Comparison of ENCODE assay signal across 9 mouse cellular contexts in the genomic region with DNA sequence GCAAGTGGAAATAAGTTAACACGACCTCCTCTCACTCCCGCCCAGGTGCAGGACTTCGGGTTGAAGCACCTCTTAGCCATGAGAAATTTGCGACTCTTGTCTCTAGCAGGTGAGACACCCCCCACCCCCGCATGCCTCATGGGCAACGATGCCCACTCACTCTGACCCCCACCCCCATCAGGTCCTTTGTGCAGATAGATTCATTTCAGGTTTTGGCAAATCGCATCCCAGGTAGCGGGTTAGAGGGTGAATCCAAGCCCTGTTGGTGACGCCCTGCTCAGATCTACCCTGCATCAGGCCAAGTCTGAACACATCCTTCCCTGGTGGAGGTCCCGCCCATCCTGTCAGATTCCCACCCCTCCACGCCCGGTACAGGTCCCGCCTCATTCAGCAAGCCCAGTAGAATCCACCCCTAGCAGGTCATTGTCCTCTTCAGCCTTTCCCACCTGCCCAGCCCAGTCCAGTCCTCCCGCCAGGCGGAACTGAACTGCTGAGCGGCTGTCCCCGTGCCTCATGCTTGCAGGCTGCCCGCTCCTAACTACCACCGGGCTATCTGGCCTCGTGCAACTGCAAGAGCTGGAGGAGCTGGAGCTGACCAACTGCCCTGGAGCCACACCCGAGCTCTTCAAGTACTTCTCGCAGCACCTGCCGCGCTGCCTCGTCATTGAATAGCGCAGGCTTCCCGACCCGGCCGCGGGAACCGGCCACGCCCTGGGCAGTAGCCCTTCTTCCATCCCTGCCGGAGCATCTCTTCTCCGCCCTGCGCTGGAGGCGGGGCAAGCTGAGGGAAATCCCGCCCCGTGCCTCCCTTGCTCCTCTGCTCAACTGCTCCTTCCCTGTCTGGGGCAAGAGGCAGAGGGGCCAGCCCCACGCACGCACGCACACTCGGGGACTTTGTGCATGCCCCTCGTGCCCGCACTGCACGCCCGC. TPM values are rescaled to one million over a fixed set of nuclear protein-coding genes. Genes with fewer than 3 reads are reported as not detected.
DNase-seq lines count a peak whose midpoint lies in the region; ATAC-seq and TF ChIP-seq lines count a peak whose summit lies in the region.
"Had no signal": no experiment of that assay in that cellular context is flagged by ENCODE, and none has a peak within 500 bp of the region (broad histone marks: within the 10 kb centered on the region; RNA-seq: fewer than 3 reads in every experiment).

No protein-coding gene starts in this region.

- no peak for TF ChIP-seq CTCF in kidney, adult 2 months (conservative IDR thresholded peaks at IDR 0.05; ENCODE audit: insufficient read depth, insufficient read length, low read depth, low read length)

- no peak for ATAC-seq in forebrain, embryonic 14.5 days

- H3K4me2 ChIP-seq in forebrain, embryonic 14.5 days (ENCODE audit: low read length) = 0 out of 2 replicates have a peak overlapping the region, but pooled peaks have one; percentile 9

- peaks cover 4% of the 10 kb centered on the region for H3K4me1 ChIP-seq in kidney, adult 2 months (ENCODE audit: control insufficient read depth, insufficient read depth, low read length)
- peaks cover 4% of the 10 kb centered on the region for H3K4me1 ChIP-seq in forebrain, embryonic 14.5 days (ENCODE audit: control insufficient read depth, insufficient read depth, low read length)
- H3K4me1 ChIP-seq in megakaryocyte, embryonic 14.5 days = peaks cover 31% of the 10 kb centered on the region

- no peaks in the 10 kb centered on the region for H3K36me3 ChIP-seq in kidney, adult 2 months (ENCODE audit: control insufficient read depth, insufficient read depth, low read length)
- H3K36me3 ChIP-seq in forebrain, embryonic 14.5 days (ENCODE audit: control insufficient read depth, insufficient read depth, low read length) = peaks cover 34% of the 10 kb centered on the region
- no peaks in the 10 kb centered on the region for H3K36me3 ChIP-seq in megakaryocyte, embryonic 14.5 days (replicated peaks; ENCODE audit: low read length)

- H3K9me3 ChIP-seq in forebrain, embryonic 14.5 days (replicated peaks; ENCODE audit: control insufficient read depth, low read length) = no peaks in the 10 kb centered on the region
- H3K9me3 ChIP-seq in megakaryocyte, embryonic 14.5 days = no peaks in the 10 kb centered on the region

- 7% methylated on average over 44 of the region's 46 CpGs for WGBS in kidney, adult 2 months
- WGBS in forebrain, embryonic 14.5 days = 7% methylated on average over 46 of the region's 46 CpGs

- H3K27ac ChIP-seq in kidney, adult 2 months (ENCODE audit: insufficient read depth, low read depth, low read length) = no peak overlapping the region
- H3K27ac ChIP-seq in forebrain, embryonic 14.5 days (ENCODE audit: low read depth, low read length) = no peak overlapping the region

- peak; percentile 33 for DNase-seq in kidney, adult 2 months
- DNase-seq in kidney, adult 11 months = no peak
- DNase-seq in MN1 (ENCODE audit: low spot score) = peak; percentile 50
- DNase-seq in forebrain, embryonic 14.5 days (ENCODE audit: low spot score) = no peak
- DNase-seq in layer of hippocampus, postnatal 14 days (ENCODE audit: low spot score in 2 of 2) = no peak
- DNase-seq in urinary bladder, postnatal 10 days (ENCODE audit: low spot score) = no peak
- DNase-seq in ovary, adult 18-20 months (ENCODE audit: low spot score) = no peak
- DNase-seq: adrenal gland, postnatal 14 days had no signal

- H3K27me3 ChIP-seq in kidney, adult 2 months (replicated peaks; ENCODE audit: control insufficient read depth, insufficient read depth, low read length) = no peaks in the 10 kb centered on the region
- peaks cover 17% of the 10 kb centered on the region for H3K27me3 ChIP-seq in forebrain, embryonic 14.5 days (replicated peaks; ENCODE audit: control insufficient read depth, insufficient read depth, low read length)
- peaks cover 71% of the 10 kb centered on the region for H3K27me3 ChIP-seq in megakaryocyte, embryonic 14.5 days (replicated peaks)

- H3K9ac ChIP-seq in forebrain, embryonic 14.5 days (ENCODE audit: low read length) = 0 out of 2 replicates have a peak overlapping the region, but pooled peaks have one; percentile 8

- no peak overlapping the region for H3K4me3 ChIP-seq in kidney, adult 2 months (ENCODE audit: insufficient read depth, low read depth, low read length)
- H3K4me3 ChIP-seq in forebrain, embryonic 14.5 days (ENCODE audit: low read depth, low read length) = no peak overlapping the region
- peak overlapping the region; percentile 87 for H3K4me3 ChIP-seq in megakaryocyte, embryonic 14.5 days (replicated peaks)

- TF ChIP-seq POLR2A in kidney, adult 2 months (IDR thresholded peaks at IDR 0.05; ENCODE audit: low read depth, low read length) = no peak

RNA-seq across cellular contexts. Expression of a gene that starts 4.3 kb away (rescaled TPM):
- 34.9 and 42.1 TPM in 2 replicates for polyA plus RNA-seq in kidney, adult 2 months (2012; rRNA removed)
- polyA plus RNA-seq in forebrain, embryonic 14.5 days (2014; fragmentation: Nextera tagmentation; extraction: Ambion mirVana) = 33.3 and 37.4 TPM in 2 replicates
- polyA plus RNA-seq in megakaryocyte, embryonic 14.5 days (2012; ENCODE audit: insufficient read depth, low replicate concordance) = 6.4 and 8.2 TPM in 2 replicates
- total RNA-seq in layer of hippocampus, postnatal 14 days (2021) = 10 to 100 TPM; 21.7 to 23.4 TPM

RNA-seq across cellular contexts. Expression of a gene that starts 9.6 kb away (rescaled TPM):
- 132 and 139 TPM in 2 replicates for polyA plus RNA-seq in kidney, adult 2 months (2012; rRNA removed)
- 56.6 and 56.9 TPM in 2 replicates for polyA plus RNA-seq in forebrain, embryonic 14.5 days (2014; fragmentation: Nextera tagmentation; extraction: Ambion mirVana)
- polyA plus RNA-seq in megakaryocyte, embryonic 14.5 days (2012; ENCODE audit: insufficient read depth, low replicate concordance) = 2.4 and 7.8 TPM in 2 replicates
- 10 to 100 TPM; 64.3 to 65.0 TPM for total RNA-seq in layer of hippocampus, postnatal 14 days (2021)

RNA-seq across cellular contexts. Expression of a gene that starts 10.2 kb away (rescaled TPM):
- polyA plus RNA-seq in kidney, adult 2 months (2012; rRNA removed) = 3.6 TPM in 2 replicates
- polyA plus RNA-seq in forebrain, embryonic 14.5 days (2014; fragmentation: Nextera tagmentation; extraction: Ambion mirVana) = 14.0 and 17.6 TPM in 2 replicates
- 0.15 TPM in 1 of 2 replicates, not detected in the other for polyA plus RNA-seq in megakaryocyte, embryonic 14.5 days (2012; ENCODE audit: insufficient read depth, low replicate concordance)
- 100 to 1,000 TPM; 414 to 418 TPM for total RNA-seq in layer of hippocampus, postnatal 14 days (2021)

RNA-seq across cellular contexts. Expression of a gene that starts 14.1 kb away (rescaled TPM):
- 140 and 144 TPM in 2 replicates for polyA plus RNA-seq in kidney, adult 2 months (2012; rRNA removed)
- polyA plus RNA-seq in forebrain, embryonic 14.5 days (2014; fragmentation: Nextera tagmentation; extraction: Ambion mirVana) = 315 and 322 TPM in 2 replicates
- 34.5 and 115 TPM in 2 replicates for polyA plus RNA-seq in megakaryocyte, embryonic 14.5 days (2012; ENCODE audit: insufficient read depth, low replicate concordance)
- 100 to 1,000 TPM; 155 to 157 TPM for total RNA-seq in layer of hippocampus, postnatal 14 days (2021)

RNA-seq across cellular contexts. Expression of a gene that starts 18.0 kb away (rescaled TPM):
- polyA plus RNA-seq in kidney, adult 2 months (2012; rRNA removed) = 9.2 and 13.9 TPM in 2 replicates
- polyA plus RNA-seq in forebrain, embryonic 14.5 days (2014; fragmentation: Nextera tagmentation; extraction: Ambion mirVana) = 33.6 and 35.4 TPM in 2 replicates
- polyA plus RNA-seq in megakaryocyte, embryonic 14.5 days (2012; ENCODE audit: insufficient read depth, low replicate concordance) = 2.9 and 3.8 TPM in 2 replicates
- 10 to 100 TPM; 84.4 to 97.5 TPM for total RNA-seq in layer of hippocampus, postnatal 14 days (2021)

Comparison
In these comparisons a context has a peak if more than half of its experiments do, and no peak if none do; other contexts are left out.
1. DNase-seq: peak in kidney, adult 2 months (single experiment) and MN1 (single experiment); none in kidney, adult 11 months (single experiment), forebrain, embryonic 14.5 days (single experiment), layer of hippocampus, postnatal 14 days (0 of 2), urinary bladder, postnatal 10 days (single experiment) and ovary, adult 18-20 months (single experiment).